Mouse (Mus musculus) lung, embryonic 14.5 days (tissue): ENCODE results near the gene Rnf167. TPM values are rescaled to one million over a fixed set of nuclear protein-coding genes. Genes with fewer than 3 reads are reported as not detected.

Source experiments
- ATAC-seq: fragments of 200-750 bp; cut with Nextera tagmentation; 2 replicates; pipeline ENCODE4 v1.8.0; 2017; ENCODE audit warnings: mild to moderate bottlenecking, moderate TSS enrichment, moderate library complexity; ENCODE audit not compliant: insufficient read depth
- DNase-seq: peaks from one replicate; pipeline ENCODE4 v3.0.0-alpha.2; 2015
- H3K27ac ChIP-seq: fragments of 300-500 bp; sonication (generic); 2 replicates; pipeline ENCODE4 v1.5.1; 2014; ENCODE audit warnings: low read depth, mild to moderate bottlenecking, moderate library complexity
- H3K27me3 ChIP-seq: fragments of 300-500 bp; sonication (generic); 2 replicates; pipeline ENCODE4 v1.6.1; 2014; ENCODE audit warnings: low read length, control low read depth; ENCODE audit not compliant: insufficient read depth
- H3K36me3 ChIP-seq: fragments of 300-500 bp; sonication (generic); 2 replicates; pipeline ENCODE4 v1.6.1; 2014; ENCODE audit warnings: control low read depth; ENCODE audit not compliant: insufficient read depth
- H3K4me1 ChIP-seq: fragments of 300-500 bp; sonication (generic); 2 replicates; pipeline ENCODE4 v1.6.1; 2014; ENCODE audit warnings: antibody characterized with exemption, control low read depth; ENCODE audit not compliant: insufficient read depth
- H3K4me2 ChIP-seq: fragments of 300-500 bp; sonication (generic); 2 replicates; pipeline ENCODE4 v1.6.1; 2014; ENCODE audit warnings: mild to moderate bottlenecking
- H3K4me3 ChIP-seq: fragments of 300-500 bp; sonication (generic); 2 replicates; pipeline ENCODE4 v1.5.1; 2014; ENCODE audit warnings: low read depth, low read length
- H3K9ac ChIP-seq: fragments of 300-500 bp; sonication (generic); 2 replicates; pipeline ENCODE4 v1.6.1; 2014
- H3K9me3 ChIP-seq: fragments of 300-500 bp; sonication (generic); 2 replicates; pipeline ENCODE4 v1.6.1; 2016; ENCODE audit warnings: low read depth, low read length, control low read depth
- CTCF ChIP-seq: IDR thresholded peaks from 2 replicates; pipeline ENCODE4 v1.5.1; 2016; ENCODE audit warnings: antibody characterized with exemption, low read depth
- WGBS: fragments of 180-500 bp; shearing (Covaris S2); extraction: QIAGEN DNeasy Blood & Tissue Kit; methylation state at CpG from one replicate; pipeline ENCODE4 v1.1.7; 2014; 5-methylcytosine and 5-hydroxymethylcytosine counted together
- polyA plus RNA-seq: library from polyadenylated mRNA; unstranded; fragments of >200 nt; fragmentation: Nextera tagmentation; extraction: Ambion mirVana; gene quantifications from 2 replicates; pipeline ENCODE4 v1.2.1, GENCODE M21; 2014

Rnf167 gene
- polyA plus RNA-seq, 1 experiment from 2014 or later, result 98.8 TPM

DNA sequence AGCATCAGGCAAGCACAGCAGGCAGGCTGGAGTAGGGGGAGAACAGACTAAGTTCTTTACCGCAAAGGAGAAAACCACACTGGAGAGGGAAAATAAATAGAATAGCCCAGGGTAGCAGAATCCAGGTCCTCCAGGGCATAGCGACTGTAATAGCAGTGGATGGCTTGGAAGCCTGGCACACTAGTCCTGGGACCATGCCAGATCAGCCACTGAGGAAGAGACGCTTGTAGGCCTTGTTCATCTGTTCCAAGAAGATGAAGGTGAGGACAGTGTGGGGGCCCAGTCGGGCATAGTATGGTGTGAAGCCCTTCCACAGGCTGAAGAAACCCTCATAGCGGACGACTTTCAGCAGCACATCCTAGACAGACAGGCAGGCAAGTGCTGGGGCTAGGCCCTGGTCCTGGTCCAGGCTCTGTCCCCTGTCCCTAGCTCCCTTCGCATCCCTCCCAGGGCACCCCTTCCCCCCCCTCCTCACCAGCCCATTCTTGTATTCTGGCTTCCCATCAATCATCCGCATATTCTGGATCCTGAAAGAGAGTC is 2.4 kb upstream of the Rnf167 start:
- Histone ChIP-seq H3K27ac (no peak overlapping the region), H3K9me3 (no peaks in the 10 kb centered on the region), H3K9ac (peak overlapping the region; percentile 82; the same call in 1 of the 2 replicates), H3K27me3 (no peaks in the 10 kb centered on the region), H3K4me2 (no peak overlapping the region), H3K4me1 (peaks cover 6% of the 10 kb centered on the region), H3K36me3 (peaks cover 46% of the 10 kb centered on the region), H3K4me3 (no peak overlapping the region)
- WGBS, result 92% methylated on average over 7 of the region's 8 CpGs
- DNase-seq (no peak), ATAC-seq (no peak)
- no peak for TF ChIP-seq CTCF

DNA sequence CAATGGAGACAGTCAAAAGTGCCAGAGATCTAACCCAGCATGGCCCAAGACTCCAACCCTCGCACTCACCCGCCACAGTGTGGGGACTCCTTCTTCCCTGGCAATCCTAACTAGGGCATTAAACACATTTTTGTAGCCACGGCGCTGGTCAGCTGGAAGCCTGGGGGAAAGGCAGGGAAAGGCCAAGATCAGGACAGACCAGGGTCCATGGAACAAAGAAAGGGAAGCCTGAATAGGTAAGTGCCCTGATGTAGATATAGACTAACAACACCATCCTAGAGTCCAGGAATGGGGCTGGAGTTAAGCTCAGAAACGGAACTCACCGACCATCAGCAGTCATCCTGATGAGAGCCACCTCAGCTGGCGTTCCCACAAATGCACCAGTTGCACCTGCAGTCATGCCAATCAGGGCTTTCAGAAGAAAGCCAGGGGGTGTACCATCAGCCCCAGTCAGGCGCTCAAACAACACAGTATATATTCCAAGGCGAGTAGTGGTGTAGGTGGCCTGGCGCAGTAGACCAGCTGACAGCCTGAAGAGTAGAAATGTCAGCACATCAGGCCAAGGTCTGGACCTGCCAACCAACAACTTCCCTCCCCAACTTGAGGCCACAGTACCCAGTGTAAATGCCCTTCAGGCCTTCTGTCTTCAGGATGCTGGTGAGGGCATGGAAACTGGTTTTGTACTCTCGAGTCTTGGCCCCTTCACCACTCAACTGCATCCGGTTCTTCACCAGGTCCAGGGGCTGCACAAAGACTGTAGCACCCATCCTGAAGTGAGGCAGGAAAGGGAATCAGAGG is 1.4 kb upstream of the Rnf167 start:
- no peak for ATAC-seq
- H3K4me3 ChIP-seq, result peak overlapping the region; percentile 74
- 0 out of 2 replicates have a peak overlapping the region, but pooled peaks have one; percentile 89 for H3K27ac ChIP-seq
- no peak for TF ChIP-seq CTCF
- 85% methylated on average over 12 of the region's 12 CpGs for WGBS
- no peak for DNase-seq
- H3K4me1 ChIP-seq, result peaks cover 6% of the 10 kb centered on the region
- peak overlapping the region; percentile 84 for H3K4me2 ChIP-seq
- no peaks in the 10 kb centered on the region for H3K9me3 ChIP-seq
- H3K27me3 ChIP-seq, result no peaks in the 10 kb centered on the region
- H3K36me3 ChIP-seq, result peaks cover 56% of the 10 kb centered on the region
- H3K9ac ChIP-seq, result peak overlapping the region; percentile 82

DNA sequence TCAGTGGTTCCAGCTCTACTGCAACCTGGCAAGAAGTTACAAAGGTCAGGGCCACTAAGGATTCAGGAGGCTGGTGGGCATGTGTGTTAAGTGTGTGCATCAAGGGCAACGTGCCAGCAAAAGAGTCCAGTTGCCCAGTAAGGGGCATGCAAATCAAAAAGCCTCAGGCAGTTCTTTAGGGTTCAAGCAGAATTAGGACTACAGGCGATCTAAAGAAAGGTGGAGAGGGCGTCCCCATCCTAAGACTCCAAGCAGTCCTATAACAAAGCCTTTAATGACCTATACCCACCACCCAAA is 828 bp upstream of the Rnf167 start:
- Histone ChIP-seq H3K4me1 (peaks cover 6% of the 10 kb centered on the region), H3K27me3 (no peaks in the 10 kb centered on the region), H3K36me3 (peaks cover 62% of the 10 kb centered on the region), H3K4me3 (peak overlapping the region; percentile 74), H3K27ac (peak overlapping the region; percentile 89), H3K9me3 (no peaks in the 10 kb centered on the region), H3K4me2 (peak overlapping the region; percentile 84), H3K9ac (peak overlapping the region; percentile 82)
- TF ChIP-seq CTCF, result no peak
- DNase-seq (no peak), ATAC-seq (no peak)
- 26% methylated on average over 3 of the region's 3 CpGs for WGBS

DNA sequence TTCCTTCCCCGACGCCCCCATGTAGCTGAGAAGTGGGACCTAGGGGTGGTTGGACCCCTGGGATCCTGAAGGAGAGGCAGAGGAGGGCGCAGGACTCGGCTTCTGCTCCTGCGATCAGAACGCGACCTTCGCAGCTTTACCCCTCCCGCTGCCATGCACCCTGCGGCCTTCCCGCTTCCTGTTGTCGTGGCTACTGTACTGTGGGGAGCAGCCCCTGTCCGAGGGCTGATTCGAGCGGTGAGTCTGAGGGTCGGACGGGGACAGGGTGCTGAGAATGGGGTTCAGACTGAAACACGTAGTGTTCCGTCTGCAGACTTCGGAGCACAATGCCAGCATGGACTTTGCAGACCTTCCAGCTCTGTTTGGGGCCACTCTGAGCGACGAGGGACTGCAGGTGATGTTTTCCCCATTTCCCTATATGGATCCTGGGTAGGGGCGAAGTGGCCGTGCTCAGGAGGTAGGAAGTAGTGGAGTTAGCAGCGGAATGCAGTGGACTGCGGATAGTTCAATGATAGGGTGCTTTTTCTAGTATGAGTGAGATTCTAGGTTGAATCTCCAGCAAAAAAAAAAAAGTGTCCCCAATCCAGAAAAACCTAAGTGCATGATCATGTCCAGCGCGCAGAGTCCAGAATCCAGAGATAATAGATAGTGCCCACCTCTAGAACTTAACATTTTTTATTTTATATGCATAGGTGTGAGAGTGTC is 833 bp downstream of the Rnf167 start:
- H3K9ac ChIP-seq, result peak overlapping the region; percentile 84
- H3K4me2 ChIP-seq, result peak overlapping the region; percentile 98
- H3K27me3 ChIP-seq, result no peaks in the 10 kb centered on the region
- ATAC-seq (peak; percentile 18; the same call in 1 of the 2 replicates), DNase-seq (peak; percentile 50)
- no peaks in the 10 kb centered on the region for H3K9me3 ChIP-seq
- peak overlapping the region; percentile 74 for H3K4me3 ChIP-seq
- no peak for TF ChIP-seq CTCF
- H3K36me3 ChIP-seq, result peaks cover 78% of the 10 kb centered on the region
- WGBS, result 2% methylated on average over 28 of the region's 28 CpGs
- H3K4me1 ChIP-seq, result peaks cover 11% of the 10 kb centered on the region
- peak overlapping the region; percentile 95 for H3K27ac ChIP-seq

DNA sequence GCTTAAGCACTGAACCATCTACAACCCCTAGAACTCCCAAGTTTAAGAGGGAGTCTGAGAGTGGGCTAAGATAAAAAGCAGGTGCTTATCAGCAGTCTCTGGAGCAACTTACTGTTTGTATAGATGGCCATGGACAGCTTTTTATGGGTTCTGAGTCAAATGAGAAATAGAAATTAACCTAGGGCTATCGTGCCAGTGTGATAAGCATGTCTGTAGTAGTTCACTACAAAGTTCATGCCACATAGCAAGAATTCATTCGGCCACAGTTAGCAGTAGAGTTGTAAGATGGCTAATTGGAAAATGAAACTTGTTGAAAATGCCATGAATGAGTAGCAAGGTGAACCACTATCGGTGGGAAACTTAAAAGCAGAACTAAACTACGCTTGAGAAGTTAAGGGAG is 1.5 kb downstream of the Rnf167 start:
- H3K36me3 ChIP-seq, result peaks cover 80% of the 10 kb centered on the region
- no peak for DNase-seq
- no peaks in the 10 kb centered on the region for H3K9me3 ChIP-seq
- WGBS, result 74% methylated on average over 4 of the region's 4 CpGs
- ATAC-seq, result no peak
- peak overlapping the region; percentile 74 for H3K4me3 ChIP-seq
- TF ChIP-seq CTCF, result no peak
- peak overlapping the region; percentile 95; the same call in 1 of the 2 replicates for H3K27ac ChIP-seq
- peak overlapping the region; percentile 98 for H3K4me2 ChIP-seq
- peak overlapping the region; percentile 84 for H3K9ac ChIP-seq
- no peaks in the 10 kb centered on the region for H3K27me3 ChIP-seq
- peaks cover 11% of the 10 kb centered on the region for H3K4me1 ChIP-seq

DNA sequence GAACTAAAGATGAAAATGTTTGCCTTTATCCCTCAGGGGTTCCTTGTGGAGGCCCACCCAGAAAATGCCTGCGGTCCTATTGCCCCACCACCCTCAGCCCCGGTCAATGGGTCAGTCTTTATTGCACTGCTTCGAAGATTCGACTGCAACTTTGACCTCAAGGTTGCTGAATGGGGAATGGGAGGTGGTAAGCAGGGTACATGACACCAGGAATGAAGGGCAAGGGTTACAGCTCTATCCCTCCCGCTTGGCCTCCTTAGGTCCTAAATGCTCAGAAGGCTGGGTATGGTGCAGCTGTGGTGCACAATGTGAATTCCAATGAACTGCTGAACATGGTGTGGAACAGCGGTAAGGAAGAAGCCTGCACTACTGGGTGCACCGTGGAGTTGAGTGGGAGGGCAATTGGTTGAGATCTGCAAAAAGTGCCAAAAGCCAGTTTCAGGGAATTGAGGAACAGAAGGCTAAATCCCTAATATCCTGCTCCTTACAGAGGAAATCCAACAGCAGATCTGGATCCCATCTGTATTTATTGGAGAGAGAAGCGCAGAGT is 2.2 kb downstream of the Rnf167 start:
- Histone ChIP-seq H3K27ac (no peak overlapping the region), H3K36me3 (peaks cover 73% of the 10 kb centered on the region), H3K4me3 (peak overlapping the region; percentile 74), H3K4me1 (peaks cover 11% of the 10 kb centered on the region), H3K9ac (no peak overlapping the region), H3K9me3 (no peaks in the 10 kb centered on the region), H3K27me3 (no peaks in the 10 kb centered on the region), H3K4me2 (peak overlapping the region; percentile 98)
- TF ChIP-seq CTCF, result no peak
- ATAC-seq (no peak), DNase-seq (no peak)
- 78% methylated on average over 8 of the region's 8 CpGs for WGBS
